Mouse (Mus musculus) kidney, adult 8-10 months (tissue): Measurements from ENCODE around the gene Cyp2d9.
"Not testable (repeated sequence)": the region's sequence is repeated elsewhere in the genome, so short reads cannot be mapped to it uniquely, and the experiment has no call there.

Experiments used
- DNase-seq, 2 experiments: peaks; one replicate each; pipeline ENCODE4 v3.0.0; 2022

Gene Cyp2d9

DNA sequence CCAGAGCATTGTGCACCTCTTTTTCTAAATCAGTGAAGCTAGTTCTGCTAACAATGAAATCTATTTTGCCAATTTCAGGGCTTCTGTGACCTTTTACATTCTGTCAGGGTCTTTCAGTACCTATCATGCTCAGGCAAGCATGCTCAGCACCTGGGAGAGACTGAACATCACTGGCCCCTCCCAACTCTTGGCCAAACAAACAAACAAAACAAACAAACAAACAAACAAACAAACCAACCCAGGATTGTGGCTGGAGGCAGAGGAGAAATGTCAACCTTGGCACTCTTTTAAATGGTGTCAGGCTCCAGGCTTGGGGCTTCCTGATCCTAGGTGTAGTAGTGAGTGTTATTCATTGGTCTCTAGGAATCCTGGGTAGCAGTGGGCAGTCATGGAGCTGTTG is at the start of gene Cyp2d9:
Gene Cyp2d9 (plus strand): TSS at position 301 of the 400 bp plus-strand sequence.
- no peak for DNase-seq

DNA sequence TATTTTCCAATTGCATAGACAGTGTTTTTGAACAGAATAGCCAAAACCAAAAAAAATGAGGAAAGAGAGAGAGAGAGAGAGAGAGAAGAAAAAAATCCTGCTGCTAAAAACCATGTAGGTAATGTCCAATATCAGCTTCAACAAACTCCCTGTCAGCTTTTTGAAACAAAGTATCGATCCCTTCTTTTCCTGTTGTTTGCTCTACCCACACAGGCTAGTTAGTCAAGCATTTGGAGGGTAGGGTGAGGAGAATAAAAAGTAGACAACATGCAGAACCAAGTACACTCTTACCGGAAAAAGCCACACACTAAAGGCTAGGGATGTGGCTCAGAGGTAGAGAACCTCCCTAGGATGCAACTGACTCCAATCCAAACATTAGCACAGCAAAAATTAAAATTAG is 47.5 kb upstream of the Cyp2d9 start:
- no peak for DNase-seq

DNA sequence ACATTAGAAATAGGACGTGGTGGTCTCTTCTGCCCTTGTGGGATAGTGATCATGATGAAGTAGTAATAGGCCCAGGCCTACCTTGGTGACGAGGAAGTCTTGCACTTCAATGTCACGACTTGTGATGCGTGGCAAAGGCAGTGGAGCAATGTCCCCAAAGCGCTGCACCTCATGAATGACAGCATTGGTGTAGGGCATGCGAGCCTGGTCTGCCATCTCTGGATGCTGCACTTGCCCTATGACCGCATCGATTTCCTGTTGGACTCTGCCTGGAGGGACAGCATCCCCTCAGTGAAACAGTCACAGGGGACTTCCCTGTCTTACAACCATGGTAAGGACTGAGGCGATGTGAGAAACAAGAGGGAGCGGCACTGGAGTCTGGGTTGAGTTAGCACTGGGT is 43.3 kb upstream of the Cyp2d9 start:
- not testable (repeated sequence) for DNase-seq

DNA sequence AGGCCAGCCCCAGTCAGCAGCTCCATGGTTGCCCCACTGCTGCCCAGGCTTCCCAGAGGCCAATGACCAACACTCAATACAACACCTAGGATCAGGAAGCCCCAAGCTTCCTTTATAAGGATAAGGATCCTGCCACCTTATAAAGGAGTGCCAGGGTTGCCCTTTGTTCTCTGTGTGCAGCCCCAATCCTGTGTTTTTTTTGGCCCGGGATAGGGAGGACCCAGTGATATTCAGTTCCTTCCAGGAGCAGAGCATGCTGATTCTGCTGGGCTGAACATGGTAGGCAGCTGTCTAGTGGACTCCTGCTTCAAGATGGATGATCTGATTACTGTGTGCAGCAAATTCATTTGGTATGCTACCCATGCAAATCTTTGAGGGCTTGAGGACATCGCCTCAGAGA is 39.3 kb upstream of the Cyp2d9 start, which contains the start of gene Cyp2d11:
Gene Cyp2d11 (minus strand): TSS at position 101 of the 400 bp plus-strand sequence.
- DNase-seq = not testable (repeated sequence)

DNA sequence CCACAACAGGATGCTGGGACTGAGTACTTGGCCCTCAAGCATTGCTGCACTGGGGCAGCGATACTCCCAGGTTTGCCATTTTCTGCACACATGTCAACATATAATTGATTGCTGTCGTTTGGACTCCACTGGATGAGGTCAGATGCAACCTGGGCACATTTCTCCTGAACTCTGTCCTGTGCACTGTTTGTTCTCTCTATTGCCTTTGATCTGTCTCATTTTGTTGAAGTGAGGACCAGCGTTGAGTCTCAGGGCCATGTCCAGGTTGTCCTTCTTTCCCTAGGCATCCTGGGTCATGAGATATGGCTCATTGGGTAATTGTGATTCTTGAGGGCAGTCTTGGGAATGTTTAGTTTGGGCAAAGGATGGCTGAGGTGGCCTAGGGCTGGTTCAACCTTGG is 37.3 kb upstream of the Cyp2d9 start:
- DNase-seq = not testable (repeated sequence)

DNA sequence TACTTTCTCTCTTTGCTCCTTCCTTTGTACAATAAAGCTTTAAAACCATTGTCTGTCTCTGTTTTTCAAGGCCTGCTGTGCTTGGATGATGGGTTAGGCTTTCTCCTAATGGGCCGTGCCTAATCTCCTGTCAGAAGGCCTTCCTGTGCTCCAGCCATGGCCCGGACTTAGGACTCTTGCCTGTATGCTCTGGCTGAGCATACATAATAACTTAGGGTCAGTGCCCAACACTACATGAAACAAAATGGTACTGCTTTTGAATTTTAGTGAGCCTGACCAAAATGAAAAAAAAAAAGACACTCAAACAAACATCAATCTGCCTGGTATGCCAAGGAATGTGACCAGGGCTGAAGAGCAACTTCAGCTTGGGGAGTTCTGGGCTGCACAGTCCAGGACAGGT is 31.7 kb upstream of the Cyp2d9 start:
- no peak for DNase-seq

DNA sequence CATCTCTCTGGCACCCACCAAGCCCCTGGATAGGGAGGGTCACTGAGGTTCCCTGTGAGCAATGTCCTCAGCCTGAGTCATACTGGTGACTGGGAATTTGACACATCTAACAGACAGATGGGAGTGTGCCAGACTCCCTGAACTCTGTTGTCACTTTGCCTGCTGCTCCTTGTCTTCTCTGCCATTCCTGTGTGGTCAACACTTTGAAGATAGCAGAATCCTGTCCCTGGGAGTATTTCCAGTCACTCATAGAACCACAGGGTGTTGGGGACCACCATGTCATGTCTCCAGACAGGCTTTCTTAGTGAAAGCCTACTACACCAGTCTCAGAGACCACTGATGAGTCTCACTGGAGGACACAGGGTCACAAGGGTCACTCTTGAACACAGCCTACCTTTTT is 31.1 kb upstream of the Cyp2d9 start:
- no peak for DNase-seq

DNA sequence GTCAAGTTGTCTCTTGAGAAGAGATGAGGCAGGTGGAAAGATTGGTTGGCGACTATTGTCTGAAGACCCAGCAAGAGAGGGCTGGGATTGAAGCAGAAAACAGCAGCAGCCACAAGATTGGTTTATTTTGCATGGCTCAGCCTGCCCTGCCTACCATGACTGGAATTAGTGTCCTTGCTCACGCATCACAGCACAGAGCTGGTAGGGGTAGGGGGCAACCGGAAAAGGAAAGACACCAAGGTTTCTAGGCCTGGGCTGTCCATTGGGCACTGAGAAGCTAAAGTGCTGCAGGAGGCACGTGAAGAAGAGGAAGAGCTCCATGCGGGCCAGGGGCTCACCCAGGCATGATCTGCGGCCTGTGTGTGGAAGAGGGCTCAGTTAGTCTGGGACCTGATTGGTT is 30.5 kb upstream of the Cyp2d9 start:
- no peak for DNase-seq

DNA sequence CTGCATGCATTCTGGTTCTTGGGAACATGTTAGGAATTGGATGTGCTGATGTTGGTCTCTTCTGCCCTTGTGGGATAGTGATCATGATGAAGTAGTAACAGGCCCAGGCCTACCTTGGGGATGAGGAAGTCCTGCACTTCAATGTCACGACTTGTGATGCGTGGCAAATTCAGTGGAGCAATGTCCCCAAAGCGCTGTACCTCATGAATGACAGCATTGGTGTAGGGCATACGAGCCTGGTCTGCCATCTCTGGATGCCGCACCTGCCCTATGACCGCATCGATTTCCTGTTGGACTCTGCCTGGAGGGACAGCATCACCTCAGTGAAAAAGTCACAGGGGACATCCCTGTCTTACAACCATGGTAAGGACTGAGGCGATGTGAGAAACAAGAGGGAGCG is 29.6 kb upstream of the Cyp2d9 start:
- no peak for DNase-seq

DNA sequence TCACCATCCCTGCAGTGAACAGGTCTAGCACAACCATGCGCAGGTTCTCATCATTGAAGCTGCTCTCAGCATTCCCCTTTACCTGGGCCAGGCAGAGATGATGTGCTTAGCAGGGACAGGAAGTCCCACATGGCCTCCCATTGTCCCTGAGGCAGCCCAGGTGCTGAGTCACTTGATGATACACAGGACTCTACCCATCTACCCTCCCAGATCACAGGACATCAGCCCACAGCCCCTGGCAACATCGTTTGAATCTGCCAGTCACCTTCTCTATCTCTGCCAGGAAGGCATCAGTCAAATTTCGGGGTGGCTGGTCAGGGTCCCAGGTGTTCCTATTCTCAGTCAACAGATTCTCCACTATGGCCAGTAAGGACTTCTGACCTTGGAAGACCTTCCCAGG is 29.1 kb upstream of the Cyp2d9 start:
- DNase-seq = no peak

DNA sequence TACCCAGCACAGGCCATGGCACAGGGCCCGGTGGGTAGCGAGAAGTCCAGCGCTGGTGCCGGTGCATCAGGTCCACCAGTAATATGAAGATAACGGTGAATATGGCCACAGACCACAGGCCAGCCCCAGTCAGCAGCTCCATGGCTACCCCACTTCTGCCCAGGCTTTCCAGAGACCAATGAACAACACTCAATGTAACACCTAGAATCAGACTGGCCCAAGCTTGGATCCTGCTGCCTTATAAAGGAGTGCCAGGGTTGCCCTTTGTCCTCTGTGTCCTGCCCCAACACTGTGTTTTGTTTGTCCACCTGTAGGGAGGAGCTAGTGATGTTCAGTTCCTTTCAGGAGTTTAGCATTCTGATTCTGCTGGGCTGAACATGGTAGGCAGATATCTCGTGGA is 26.3 kb upstream of the Cyp2d9 start, which contains the start of gene Cyp2d10:
Gene Cyp2d10 (minus strand): TSS at position 215 of the 400 bp plus-strand sequence.
- no peak for DNase-seq

DNA sequence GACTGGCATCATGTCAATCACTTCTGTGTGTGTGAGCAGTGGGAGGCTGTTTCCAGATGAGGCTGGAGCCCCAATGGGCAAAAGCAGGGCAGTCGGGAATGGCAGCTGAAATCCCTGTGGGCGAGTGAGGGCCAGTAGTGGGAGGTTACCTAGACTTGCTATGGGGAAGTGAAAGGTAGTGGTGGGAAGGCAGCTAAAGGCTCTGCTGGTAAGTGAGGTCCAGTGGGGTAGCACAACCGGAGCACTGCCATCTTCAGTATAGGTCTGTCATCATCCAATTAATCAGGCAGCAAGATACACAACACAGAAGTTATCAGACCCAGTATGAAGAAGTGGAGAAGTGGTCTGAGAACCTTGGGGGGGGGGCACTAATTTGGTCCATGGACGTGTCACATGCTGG is 25.7 kb upstream of the Cyp2d9 start:
- DNase-seq = no peak

DNA sequence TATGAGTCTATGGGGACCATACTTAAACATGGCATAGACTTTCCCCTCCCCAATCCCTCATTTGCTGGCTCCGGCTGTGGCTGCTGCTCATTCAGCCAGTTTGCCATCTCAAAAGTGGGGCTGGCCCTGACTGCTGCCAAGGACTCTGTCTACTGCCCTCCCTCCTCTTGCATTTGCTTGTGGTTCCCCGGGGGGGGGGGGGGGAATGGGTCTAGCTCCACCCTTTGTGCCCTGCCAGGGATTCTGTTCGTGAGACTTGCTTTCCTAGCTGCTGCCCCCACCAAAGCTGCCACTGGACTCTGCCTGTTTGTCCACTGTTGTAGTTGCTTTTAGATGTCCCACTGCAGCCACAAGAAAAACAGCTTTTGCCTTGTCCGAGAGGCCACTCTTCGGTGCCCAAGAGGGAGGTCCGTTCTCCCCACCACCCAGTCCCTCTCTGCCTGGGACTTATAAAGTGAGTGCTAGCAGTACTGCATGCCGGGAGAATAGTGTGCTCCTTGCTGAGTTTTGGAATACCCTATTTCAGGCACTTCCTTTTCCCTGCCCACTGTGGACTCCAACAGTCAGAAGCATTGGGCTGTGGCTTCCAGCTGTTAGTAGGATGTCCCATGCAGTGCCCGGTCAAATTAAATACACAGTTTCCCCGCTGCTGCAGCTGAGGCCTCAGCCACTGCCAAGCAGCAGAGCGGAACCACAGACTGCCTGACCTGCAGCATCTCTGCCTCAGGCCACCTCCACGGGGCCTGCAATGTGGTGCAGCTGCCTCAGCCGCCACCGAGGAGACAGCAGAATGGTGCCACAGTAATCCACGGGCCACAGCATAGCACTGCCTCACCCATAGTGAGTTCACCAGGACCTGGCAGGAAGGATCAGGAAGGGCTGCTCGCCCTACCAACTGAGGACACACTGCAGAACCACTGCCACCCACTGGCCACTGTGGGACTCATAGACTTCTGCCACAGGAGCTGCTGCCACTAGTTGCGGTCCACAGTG is 16.1 kb upstream of the Cyp2d9 start:
- DNase-seq = peak; percentile 87 to 93

DNA sequence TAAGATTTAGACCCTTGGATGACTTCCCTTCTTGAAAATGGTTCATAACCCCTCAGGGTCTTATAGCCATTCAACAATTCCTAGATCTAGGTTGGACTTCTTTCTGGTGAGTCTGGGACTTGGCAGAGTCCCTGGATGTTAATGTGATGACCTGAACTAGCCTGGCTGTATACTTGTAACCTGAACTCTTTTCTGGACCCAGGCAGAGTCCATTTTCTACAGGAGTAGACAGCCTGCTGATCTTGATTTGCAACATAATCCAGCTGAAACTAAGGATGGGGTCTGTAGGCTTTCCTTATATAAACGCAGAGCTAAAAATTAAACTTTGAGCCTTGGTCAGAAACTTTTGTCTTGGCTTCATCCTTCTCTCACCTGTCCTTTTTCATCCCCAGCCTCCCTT is 14.6 kb upstream of the Cyp2d9 start:
- DNase-seq = peak in 1 of 2 experiments; percentile 22

DNA sequence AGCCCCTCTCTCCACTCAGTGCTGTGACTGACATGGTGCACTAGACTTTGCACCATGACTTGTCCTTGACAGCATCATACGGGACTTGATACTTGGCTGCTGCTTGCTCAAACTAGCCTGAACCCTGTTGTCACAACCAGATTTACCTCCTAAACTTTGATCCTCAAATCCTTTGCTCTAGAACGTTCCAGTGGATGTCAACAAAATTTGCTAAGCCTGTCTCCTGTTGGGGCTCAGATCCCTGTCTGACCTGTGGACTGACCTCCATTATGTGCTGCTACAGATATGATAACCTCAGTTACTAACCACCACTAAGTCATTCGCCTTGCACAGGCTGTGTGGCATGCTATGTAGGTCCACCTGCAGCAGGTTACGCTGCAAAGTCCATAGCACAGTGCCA is 10.3 kb upstream of the Cyp2d9 start:
- DNase-seq = no peak

DNA sequence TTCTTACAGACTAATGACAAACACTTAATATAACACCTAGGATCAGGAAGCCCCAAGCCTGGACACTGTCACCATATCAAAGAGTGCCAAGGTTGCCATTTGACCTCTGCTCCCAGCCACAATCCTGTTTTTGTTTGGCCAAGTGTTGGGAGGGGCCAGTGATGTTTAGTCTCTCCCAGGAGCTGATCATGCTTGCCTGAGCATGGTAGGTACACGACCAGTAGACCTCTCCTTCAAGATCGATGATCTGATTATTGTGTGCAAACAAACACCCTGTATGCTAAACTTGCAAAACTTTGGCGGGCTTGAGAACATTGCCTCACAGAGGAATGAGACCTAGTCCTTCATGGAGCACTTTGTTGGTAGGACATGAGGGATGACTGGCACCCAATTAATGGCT is 9.8 kb upstream of the Cyp2d9 start:
- no peak for DNase-seq

DNA sequence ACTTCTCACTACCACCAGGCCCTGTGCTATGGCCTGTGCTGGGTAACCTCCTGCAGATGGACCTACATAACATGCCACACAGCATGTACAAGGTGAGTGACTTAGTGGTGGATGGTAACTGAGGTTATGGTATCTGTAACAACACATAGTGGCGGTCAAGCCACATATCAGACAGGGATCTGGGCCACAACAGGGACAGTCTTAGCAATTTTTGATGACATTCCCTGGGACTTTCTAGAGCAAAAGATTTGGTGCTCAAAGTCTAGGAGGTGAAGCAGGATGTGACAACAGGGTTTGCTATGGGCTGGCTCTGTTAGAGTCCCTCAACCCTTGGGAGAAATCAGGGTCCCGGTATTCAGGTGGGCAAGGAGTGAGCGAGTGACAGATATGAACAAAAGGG is 384 bp downstream of the Cyp2d9 start:
- DNase-seq = no peak

DNA sequence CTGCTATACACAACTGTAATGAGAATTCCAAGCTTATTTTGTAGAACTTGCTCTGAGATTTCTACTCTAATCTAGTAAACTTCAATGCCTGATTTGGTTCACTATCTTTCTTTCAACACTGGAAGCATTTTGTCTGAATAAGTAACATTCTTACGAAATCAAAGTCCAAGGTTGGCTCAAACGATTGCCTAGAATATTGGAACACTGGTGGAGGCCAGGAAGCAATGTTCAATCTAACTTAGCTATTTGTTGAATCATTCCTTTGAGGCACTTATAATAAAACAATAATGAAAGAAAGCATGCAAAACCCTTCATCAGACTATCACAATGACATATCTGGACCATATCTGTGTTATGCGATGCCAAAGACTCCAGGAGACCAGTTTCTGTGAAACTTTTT is 1.3 kb downstream of the Cyp2d9 start:
- DNase-seq = no peak

DNA sequence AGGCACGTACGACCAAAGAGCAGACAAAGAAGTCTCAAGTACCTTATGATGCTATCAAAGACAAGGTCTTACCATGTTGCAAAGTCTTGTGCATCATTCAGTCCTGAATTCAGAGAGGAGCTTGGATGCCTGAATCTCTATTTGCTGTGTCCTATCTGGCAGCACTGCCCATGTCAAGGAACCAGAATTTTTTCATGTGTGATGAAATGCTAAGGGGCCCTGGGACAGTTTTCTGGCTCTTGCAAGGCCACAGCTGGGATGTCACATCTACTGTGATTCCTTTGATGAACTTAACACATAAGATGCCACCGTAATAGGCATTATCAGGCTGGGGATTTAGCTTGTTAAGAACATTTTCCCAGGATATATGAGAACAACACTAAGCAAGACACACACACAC is 1.8 kb downstream of the Cyp2d9 start:
- DNase-seq = no peak

DNA sequence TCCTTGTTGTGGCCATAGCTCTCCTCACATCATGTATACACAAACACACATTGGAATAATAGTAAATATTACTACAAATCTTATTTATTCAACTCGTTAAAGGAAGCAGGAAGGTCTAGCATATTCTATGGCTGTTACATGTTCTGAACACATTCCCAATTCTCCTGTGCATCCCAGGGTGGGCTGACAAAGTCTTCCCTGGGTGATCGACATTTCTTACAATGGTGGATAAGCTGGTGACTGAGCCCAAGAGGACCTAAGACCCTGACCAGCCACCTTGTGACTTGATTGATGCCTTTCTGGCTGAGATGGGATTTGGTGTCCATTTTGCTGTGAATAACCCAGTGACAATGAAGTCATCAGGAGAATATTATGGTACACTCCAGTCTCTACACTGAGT is 2.4 kb downstream of the Cyp2d9 start:
- DNase-seq = no peak

DNA sequence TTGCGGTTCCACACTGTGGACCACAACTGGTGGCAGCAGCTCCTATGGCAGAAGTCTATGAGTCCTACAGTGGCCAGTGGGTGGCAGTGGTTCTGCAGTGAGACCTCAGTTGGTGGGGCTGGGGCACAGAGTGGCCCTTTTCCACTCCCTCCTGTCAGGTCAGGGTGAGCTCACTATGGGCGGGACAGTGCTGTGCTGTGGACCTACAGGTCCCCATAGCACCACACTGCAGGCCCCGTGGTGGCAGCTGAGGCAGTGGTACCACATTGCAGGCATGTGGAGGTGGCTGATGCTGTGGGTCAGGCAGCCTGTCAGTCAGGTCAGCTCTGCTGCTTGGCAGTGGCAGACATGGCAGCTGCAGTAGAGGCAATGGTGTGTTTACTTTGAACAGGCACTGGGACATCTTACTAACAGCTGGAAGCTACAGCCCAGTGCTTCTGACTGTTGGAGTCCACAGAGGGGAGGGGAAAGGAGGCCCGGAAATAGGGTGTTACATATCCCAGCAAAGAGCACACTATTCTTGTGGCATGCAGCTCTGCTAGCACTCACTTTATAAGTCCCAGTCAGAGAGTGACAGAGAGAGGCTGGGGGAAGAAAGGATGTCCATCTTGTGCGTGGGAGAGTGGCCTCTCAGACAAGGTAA is 4.9 kb downstream of the Cyp2d9 start:
- peak in 1 of 2 experiments; percentile 41 for DNase-seq

DNA sequence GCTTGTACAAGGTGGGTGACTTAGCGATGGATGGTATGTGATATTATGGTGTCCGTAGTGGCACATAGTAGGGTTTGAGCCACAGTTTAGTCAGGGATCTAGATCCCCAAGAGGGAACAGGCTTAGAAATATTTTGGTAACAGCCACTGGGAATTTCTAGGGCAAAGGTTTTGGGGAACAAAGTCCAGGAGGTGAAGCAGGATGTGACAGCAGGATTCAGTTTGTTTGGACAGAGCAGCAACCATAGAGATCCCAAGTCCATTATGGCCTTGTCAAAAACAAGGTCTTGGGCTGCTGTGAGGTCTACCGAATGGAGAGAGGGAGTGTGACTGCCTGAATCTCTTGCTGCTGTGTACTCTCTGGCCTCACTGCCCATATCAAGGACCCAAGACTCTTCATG is 10.4 kb downstream of the Cyp2d9 start:
- DNase-seq = no peak

DNA sequence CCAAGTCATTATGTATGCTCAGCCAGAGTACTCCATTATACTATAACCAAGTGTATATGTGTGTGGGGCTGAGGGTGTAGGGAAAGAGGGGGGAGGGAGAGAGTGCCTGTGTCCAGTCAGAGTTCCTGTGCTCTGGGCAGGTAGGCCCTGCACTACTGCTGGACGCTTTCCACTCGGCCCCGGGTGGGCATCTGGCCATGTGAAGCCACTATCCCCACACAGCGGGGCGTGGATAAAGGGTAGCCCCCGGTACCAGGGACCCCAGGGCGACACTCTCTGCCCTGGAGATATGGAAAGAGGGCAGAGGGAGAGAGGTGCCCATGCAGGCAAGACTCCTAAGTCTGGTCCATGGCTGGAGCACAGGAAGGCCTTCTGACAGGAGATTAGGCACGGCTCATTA is 12.0 kb downstream of the Cyp2d9 start:
- DNase-seq = no peak

DNA sequence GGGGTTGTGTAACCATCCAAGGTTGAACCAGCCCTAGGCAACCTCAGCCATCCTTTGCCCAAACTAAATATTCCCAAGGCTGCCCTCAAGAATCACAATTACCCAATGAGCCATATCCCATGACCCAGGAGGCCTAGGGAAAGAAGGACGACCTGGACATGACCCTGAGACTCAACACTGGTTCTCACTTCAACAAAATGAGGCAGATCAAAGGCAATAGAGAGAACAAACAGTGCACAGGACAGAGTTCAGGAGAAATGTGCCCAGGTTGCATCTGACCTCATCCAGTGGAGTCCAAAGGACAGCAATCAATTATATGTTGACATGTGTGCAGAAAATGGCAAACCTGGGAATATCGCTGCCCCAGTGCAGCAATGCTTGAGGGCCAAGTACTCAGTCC is 16.8 kb downstream of the Cyp2d9 start:
- DNase-seq = peak; percentile 51 to 55
